Mouse (Mus musculus) MEL (cell line): ENCODE results near the gene Timp2.

ENCODE experiments used
- CTCF ChIP-seq, 3 experiments: IDR thresholded peaks in 2 of 3; conservative IDR thresholded peaks in 1 of 3; 2 replicates each; pipeline ENCODE4 v1.5.1; 2011 to 2012; ENCODE audit warnings: low read length in 3 of 3, low read depth in 2 of 3, mild to moderate bottlenecking in 2 of 3, improper control_type of control experiment in 1 of 3, inconsistent platforms in 1 of 3, mixed read lengths in 1 of 3, moderate library complexity in 1 of 3; ENCODE audit not compliant: control insufficient read depth in 1 of 3, insufficient read depth in 1 of 3, poor library complexity in 1 of 3, severe bottlenecking in 1 of 3
- ELF1 ChIP-seq: IDR thresholded peaks from 2 replicates; pipeline ENCODE4 v1.6.1; 2014; ENCODE audit warnings: low read depth, mild to moderate bottlenecking, inconsistent platforms, low read length, improper control_type of control experiment, moderate library complexity
- EP300 ChIP-seq, 2 experiments: IDR thresholded peaks; 2 replicates each; pipeline ENCODE4 v1.6.1; 2011; ENCODE audit warnings: improper control_type of control experiment in 2 of 2, low read length in 2 of 2, low read depth in 1 of 2, mild to moderate bottlenecking in 1 of 2
- GABPA ChIP-seq: IDR thresholded peaks from 2 replicates; pipeline ENCODE4 v1.6.1; 2012; ENCODE audit warnings: low read depth, mild to moderate bottlenecking, inconsistent platforms, low read length, improper control_type of control experiment, moderate library complexity
- HCFC1 ChIP-seq: IDR thresholded peaks from 2 replicates; pipeline ENCODE4 v1.6.1; 2012; ENCODE audit warnings: low read depth, mild to moderate bottlenecking, inconsistent platforms, low read length, improper control_type of control experiment, moderate library complexity
- MAFK ChIP-seq: IDR thresholded peaks from 2 replicates; pipeline ENCODE4 v1.6.1; 2011; ENCODE audit warnings: low read depth, mild to moderate bottlenecking, low read length, improper control_type of control experiment, borderline replicate concordance
- MAX ChIP-seq: IDR thresholded peaks from 2 replicates; pipeline ENCODE4 v1.6.1; 2011; ENCODE audit warnings: low read length, improper control_type of control experiment
- POLR2A ChIP-seq, 2 experiments: IDR thresholded peaks; 2 replicates each; pipeline ENCODE4 v1.6.1; 2011 to 2012; ENCODE audit warnings: low read length in 2 of 2, mild to moderate bottlenecking in 2 of 2, control low read depth in 1 of 2, improper control_type of control experiment in 1 of 2, low read depth in 1 of 2, moderate library complexity in 1 of 2; ENCODE audit not compliant: control insufficient read depth in 1 of 2, insufficient read depth in 1 of 2, poor library complexity in 1 of 2
- RAD21 ChIP-seq: IDR thresholded peaks from 2 replicates; pipeline ENCODE4 v1.6.1; 2011; ENCODE audit warnings: mild to moderate bottlenecking, low read depth, low read length, improper control_type of control experiment
- TAL1 ChIP-seq: IDR thresholded peaks from 2 replicates; pipeline ENCODE4 v1.6.1; 2012; ENCODE audit warnings: mild to moderate bottlenecking, inconsistent platforms, low read length, moderate library complexity, mixed read lengths
- ZC3H11A ChIP-seq: IDR thresholded peaks from 2 replicates; pipeline ENCODE4 v1.6.1; 2012; ENCODE audit warnings: low read depth, mild to moderate bottlenecking, inconsistent platforms, low read length, improper control_type of control experiment
- ZMIZ1 ChIP-seq: IDR thresholded peaks from 2 replicates; pipeline ENCODE4 v1.6.1; 2012; ENCODE audit warnings: low read depth, mild to moderate bottlenecking, inconsistent platforms, low read length, improper control_type of control experiment, moderate library complexity
- ZNF384 ChIP-seq: IDR thresholded peaks from 2 replicates; pipeline ENCODE4 v1.6.1; 2012; ENCODE audit warnings: low read depth, mild to moderate bottlenecking, inconsistent platforms, low read length, improper control_type of control experiment

DNA sequence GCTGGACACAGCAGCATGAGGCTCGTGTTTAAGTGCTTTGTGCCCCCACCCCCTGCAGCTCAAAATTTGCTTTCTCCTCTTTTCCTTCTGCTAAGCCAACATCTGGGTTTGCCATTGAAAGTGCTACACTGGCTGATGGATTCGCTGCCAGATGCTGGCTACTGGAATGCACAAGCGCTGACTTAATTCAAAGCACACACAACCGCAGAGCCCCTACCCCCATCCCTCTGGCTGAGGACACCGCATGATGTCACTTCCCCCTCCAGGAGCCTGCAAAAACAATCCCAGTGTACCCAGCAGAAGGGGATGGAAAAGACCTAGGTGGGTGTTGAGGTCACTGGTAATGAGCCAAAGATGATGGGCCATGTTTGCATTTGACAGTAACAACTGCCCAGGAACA, 31.0 kb downstream of the Timp2 start:
- TF ChIP-seq ZC3H11A (no peak), MAFK (no peak), MAX (no peak), CTCF (IDR thresholded peaks at IDR 0.05 in 2 of 3, conservative IDR thresholded peaks at IDR 0.05 in 1 of 3; ENCODE audit: control insufficient read depth in 1 of 3, insufficient read depth in 1 of 3, low read depth in 2 of 3, low read length in 3 of 3, poor library complexity in 1 of 3, severe bottlenecking in 1 of 3) (no peak), GABPA (no peak), HCFC1 (no peak), ELF1 (no peak), RAD21 (no peak), EP300 (IDR thresholded peaks at IDR 0.05; ENCODE audit: low read depth in 1 of 2, low read length in 2 of 2) (no peak), ZMIZ1 (no peak), TAL1 (no peak), ZNF384 (no peak), POLR2A (IDR thresholded peaks at IDR 0.05; ENCODE audit: control insufficient read depth in 1 of 2, insufficient read depth in 1 of 2, low read depth in 1 of 2, low read length in 2 of 2, poor library complexity in 1 of 2) (no peak)
